Mouse (Mus musculus) liver, postnatal 0 days (tissue): ENCODE results near the gene Rapgef1. TPM values are rescaled to one million over a fixed set of nuclear protein-coding genes. Genes with fewer than 3 reads are reported as not detected.

Experiments used
- ATAC-seq: fragments of 200-750 bp; cut with Nextera tagmentation; 2 replicates; pipeline ENCODE4 v1.8.0; 2017; ENCODE audit warnings: mild to moderate bottlenecking, moderate library complexity
- DNase-seq: peaks from one replicate; pipeline ENCODE4 v3.0.0-alpha.2; 2016
- H3K27ac ChIP-seq: fragments of 300-500 bp; sonication (generic); 2 replicates; pipeline ENCODE4 v1.5.1; 2014; ENCODE audit warnings: antibody characterized with exemption, moderate library complexity, mild to moderate bottlenecking, low read depth
- H3K27me3 ChIP-seq: fragments of 300-500 bp; sonication (generic); 2 replicates; pipeline ENCODE4 v1.6.1; 2014; ENCODE audit warnings: low read length, control low read depth, mixed read lengths; ENCODE audit not compliant: insufficient read depth
- H3K36me3 ChIP-seq: fragments of 300-500 bp; sonication (generic); replicated peaks from 2 replicates; pipeline ENCODE4 v1.6.1; 2014; ENCODE audit warnings: mild to moderate bottlenecking, control low read depth, low read length, moderate library complexity, mixed read lengths; ENCODE audit not compliant: insufficient read depth
- H3K4me1 ChIP-seq: fragments of 300-500 bp; sonication (generic); 2 replicates; pipeline ENCODE4 v1.6.1; 2014; ENCODE audit warnings: antibody characterized with exemption, mild to moderate bottlenecking, control low read depth; ENCODE audit not compliant: insufficient read depth
- H3K4me2 ChIP-seq: fragments of 300-500 bp; sonication (generic); 2 replicates; pipeline ENCODE4 v1.6.1; 2014; ENCODE audit warnings: low read depth, mild to moderate bottlenecking, low read length, moderate library complexity, mixed read lengths
- H3K4me3 ChIP-seq: fragments of 300-500 bp; sonication (generic); 2 replicates; pipeline ENCODE4 v1.5.1; 2014; ENCODE audit warnings: low read depth, low read length
- H3K9ac ChIP-seq: fragments of 300-500 bp; sonication (generic); replicated peaks from 2 replicates; pipeline ENCODE4 v1.6.1; 2014; ENCODE audit warnings: mild to moderate bottlenecking, moderate library complexity
- H3K9me3 ChIP-seq: fragments of 300-500 bp; sonication (generic); 2 replicates; pipeline ENCODE4 v1.6.1; 2016; ENCODE audit warnings: mild to moderate bottlenecking, control low read depth, low read length, mixed read lengths
- CTCF ChIP-seq: sonication (generic); IDR thresholded peaks from 2 replicates; pipeline ENCODE4 v1.5.1; 2016; ENCODE audit warnings: antibody characterized with exemption, low read depth
- EP300 ChIP-seq: IDR thresholded peaks from 2 replicates; pipeline ENCODE4 v1.6.1; 2016; ENCODE audit warnings: antibody characterized with exemption, low read depth, mild to moderate bottlenecking
- WGBS: fragments of 180-500 bp; shearing (Covaris S2); extraction: QIAGEN DNeasy Blood & Tissue Kit; methylation state at CpG from one replicate; pipeline ENCODE4 v1.1.7; 2014; ENCODE audit not compliant: insufficient replicate concordance; 5-methylcytosine and 5-hydroxymethylcytosine counted together
- polyA plus RNA-seq: library from polyadenylated mRNA; unstranded; fragments of >200 nt; fragmentation: Nextera tagmentation; extraction: Ambion mirVana; gene quantifications from 2 replicates; pipeline ENCODE4 v1.2.1, GENCODE M21; 2015

Gene Rapgef1
- polyA plus RNA-seq, 1 experiment from 2014 or later = 4.8 TPM

DNA sequence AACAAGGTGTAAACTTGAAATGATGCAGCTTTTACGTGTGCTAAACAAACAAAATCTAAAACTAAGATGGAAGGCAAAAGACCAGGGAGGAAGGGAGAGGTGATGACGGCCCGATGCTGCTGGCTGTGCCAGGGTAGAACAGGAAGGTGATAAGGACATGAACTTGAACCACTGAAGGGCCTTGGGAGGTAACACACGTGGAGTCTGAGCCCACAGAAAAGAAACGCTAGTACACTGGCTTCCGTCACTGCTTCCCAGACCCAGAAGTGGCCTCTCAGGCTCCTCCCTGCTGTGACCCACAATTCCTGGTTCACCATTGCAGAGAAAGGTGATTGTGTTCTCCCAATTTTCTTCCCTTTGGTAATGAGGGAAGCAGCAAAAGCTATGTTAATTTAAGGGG is 13.1 kb upstream of the Rapgef1 start:
- Histone ChIP-seq H3K9me3 (no peaks in the 10 kb centered on the region), H3K9ac (no peak overlapping the region), H3K4me1 (no peaks in the 10 kb centered on the region), H3K27ac (no peak overlapping the region), H3K27me3 (peaks cover 3% of the 10 kb centered on the region; the same call in 1 of the 2 replicates), H3K4me2 (no peak overlapping the region), H3K36me3 (no peaks in the 10 kb centered on the region), H3K4me3 (no peak overlapping the region)
- ATAC-seq = no peak
- DNase-seq = no peak
- WGBS = 20% methylated on average over 6 of the region's 6 CpGs
- TF ChIP-seq EP300 (no peak), CTCF (no peak)

DNA sequence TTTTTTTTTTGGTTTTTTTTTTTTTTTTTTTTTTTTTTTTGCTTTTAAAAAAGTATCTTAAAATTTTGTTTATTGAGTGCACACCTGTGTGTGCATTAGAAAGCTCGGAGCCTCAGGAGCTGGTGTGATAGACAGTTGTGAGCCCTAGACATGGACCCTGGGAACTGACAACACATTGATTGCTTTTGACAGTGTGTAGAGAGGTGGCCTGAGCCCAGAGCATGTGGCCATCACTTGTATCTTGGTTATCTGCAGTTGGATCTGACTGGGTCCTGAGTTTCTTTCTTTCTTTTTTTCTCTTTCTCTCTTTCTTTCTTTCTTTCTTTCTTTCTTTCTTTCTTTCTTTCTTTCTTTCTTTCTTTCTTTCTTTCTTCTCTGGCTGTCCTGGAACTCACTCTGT is 2.2 kb upstream of the Rapgef1 start:
- Histone ChIP-seq H3K27ac (no peak overlapping the region), H3K4me1 (peaks cover 20% of the 10 kb centered on the region), H3K4me3 (no peak overlapping the region), H3K9ac (no peak overlapping the region), H3K4me2 (no peak overlapping the region), H3K27me3 (no peaks in the 10 kb centered on the region), H3K36me3 (no peaks in the 10 kb centered on the region), H3K9me3 (no peaks in the 10 kb centered on the region)
- TF ChIP-seq CTCF (no peak), EP300 (no peak)
- ATAC-seq = no peak
- WGBS = 67% methylated on average over 1 of the region's 1 CpGs
- no peak for DNase-seq

DNA sequence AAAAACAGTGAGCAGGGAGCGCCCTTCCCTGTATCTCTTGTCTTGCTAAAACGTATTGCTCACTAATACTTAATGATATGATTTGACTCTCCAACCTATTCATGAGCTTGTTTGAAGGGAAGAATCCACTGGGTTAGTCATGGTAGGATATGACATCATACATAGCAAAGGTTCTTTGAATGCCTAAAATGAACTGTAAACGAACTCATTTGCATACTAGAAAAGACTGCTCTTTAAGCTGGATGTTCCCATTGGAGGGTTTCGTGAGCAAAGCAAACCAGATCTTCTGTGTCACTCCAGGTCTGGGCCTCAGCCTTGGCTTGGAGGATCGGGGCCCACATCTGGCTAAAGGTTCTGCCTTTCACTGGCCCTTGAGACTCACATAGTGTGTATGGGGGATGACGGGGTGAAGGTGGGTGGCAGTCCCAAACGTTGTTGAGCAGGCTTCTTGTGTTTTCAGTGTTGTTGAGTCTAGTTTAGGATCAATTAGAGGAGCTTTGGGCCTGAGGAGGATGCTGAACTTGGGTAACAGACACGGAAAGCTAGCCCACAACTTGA is 515 bp upstream of the Rapgef1 start:
- Histone ChIP-seq H3K4me2 (no peak overlapping the region), H3K4me3 (no peak overlapping the region), H3K27me3 (no peaks in the 10 kb centered on the region), H3K36me3 (no peaks in the 10 kb centered on the region), H3K9me3 (no peaks in the 10 kb centered on the region), H3K4me1 (peaks cover 37% of the 10 kb centered on the region), H3K9ac (no peak overlapping the region), H3K27ac (no peak overlapping the region)
- no peak for TF ChIP-seq EP300
- TF ChIP-seq CTCF = no peak
- DNase-seq (no peak), ATAC-seq (no peak)
- WGBS = 60% methylated on average over 8 of the region's 8 CpGs

DNA sequence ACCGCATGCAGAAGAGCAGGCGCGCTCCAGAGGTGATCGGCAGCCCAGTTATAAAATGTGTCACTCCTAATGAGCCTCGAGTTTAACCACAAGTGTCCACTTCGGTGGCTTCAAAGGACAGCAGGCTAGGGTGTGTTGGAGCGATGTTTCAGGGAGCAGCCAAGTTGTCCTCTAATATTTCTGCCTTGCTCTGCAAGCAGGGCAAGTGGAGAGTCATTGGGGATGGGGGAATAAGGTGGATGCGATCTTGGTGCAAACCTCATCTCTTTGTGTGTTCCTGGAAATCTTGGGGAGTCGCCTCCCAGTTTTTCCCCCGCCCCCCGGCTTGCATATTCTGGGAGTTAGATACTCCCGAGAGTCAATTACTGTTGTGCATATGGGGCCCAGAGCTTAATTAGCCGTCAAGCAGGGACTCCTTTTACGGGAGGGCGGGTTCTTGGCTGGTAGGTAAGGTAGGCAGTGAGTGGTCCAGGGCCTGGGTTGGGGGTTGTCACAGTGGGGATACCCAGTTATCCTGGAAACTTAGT is 844 bp downstream of the Rapgef1 start:
- Histone ChIP-seq H3K27ac (peak overlapping the region; percentile 86), H3K9ac (peak overlapping the region; percentile 90), H3K9me3 (no peaks in the 10 kb centered on the region), H3K36me3 (no peaks in the 10 kb centered on the region), H3K4me2 (peak overlapping the region; percentile 90), H3K27me3 (no peaks in the 10 kb centered on the region), H3K4me1 (peaks cover 51% of the 10 kb centered on the region), H3K4me3 (peak overlapping the region; percentile 83)
- TF ChIP-seq EP300 (no peak), CTCF (no peak)
- WGBS = 6% methylated on average over 15 of the region's 15 CpGs
- ATAC-seq (0 out of 2 replicates have a peak, but pooled peaks have one; percentile 0), DNase-seq (peak; percentile 35)

DNA sequence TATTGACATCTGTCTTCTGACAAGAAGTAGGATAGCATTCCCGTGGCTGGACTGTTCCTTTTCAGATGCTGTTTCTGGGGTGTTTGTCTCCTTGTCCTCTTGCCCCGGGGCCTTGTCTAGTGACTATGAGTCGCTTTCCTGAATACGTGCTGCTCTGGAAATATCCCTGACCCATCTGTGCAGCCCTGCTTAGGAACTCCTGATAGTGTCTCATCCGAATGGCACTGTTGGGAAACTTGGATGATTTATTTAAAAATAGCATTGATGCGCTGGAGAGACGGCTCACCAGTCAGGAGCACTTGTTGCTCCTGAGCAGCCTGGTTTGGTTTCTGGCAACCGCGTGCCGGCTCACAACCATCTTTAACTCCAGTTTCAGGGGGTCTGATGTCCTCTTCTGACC is 1.6 kb downstream of the Rapgef1 start:
- ATAC-seq (no peak), DNase-seq (no peak)
- H3K4me3 ChIP-seq = peak overlapping the region; percentile 83
- no peaks in the 10 kb centered on the region for H3K9me3 ChIP-seq
- no peaks in the 10 kb centered on the region for H3K27me3 ChIP-seq
- H3K9ac ChIP-seq = 0 out of 2 replicates have a peak overlapping the region, but pooled peaks have one; percentile 90
- 74% methylated on average over 10 of the region's 10 CpGs for WGBS
- H3K4me1 ChIP-seq = peaks cover 59% of the 10 kb centered on the region
- TF ChIP-seq CTCF (no peak), EP300 (peak; percentile 32; the same call in 1 of the 2 replicates)
- H3K27ac ChIP-seq = no peak overlapping the region; the same call in 1 of the 2 replicates
- no peaks in the 10 kb centered on the region for H3K36me3 ChIP-seq
- H3K4me2 ChIP-seq = peak overlapping the region; percentile 90

DNA sequence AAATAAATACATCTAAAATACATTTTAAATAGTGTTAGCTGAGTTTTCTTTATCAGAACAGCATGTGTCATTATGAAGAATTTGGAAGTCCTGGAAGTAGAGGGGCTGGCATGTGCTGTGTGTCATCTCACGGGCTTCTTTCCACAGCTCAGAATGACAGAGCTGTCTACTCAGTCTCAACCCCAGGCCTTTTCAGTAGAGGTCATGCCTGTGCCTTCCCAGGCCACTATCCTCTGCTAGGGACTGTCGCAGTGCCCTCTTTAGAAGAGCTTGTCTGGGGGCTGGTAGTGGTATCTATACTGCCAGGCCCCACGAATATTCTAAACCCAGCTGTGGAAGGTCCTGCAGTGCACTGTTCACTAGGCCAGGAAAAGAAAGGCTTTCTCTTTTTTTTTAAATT is 2.1 kb downstream of the Rapgef1 start:
- peaks cover 59% of the 10 kb centered on the region for H3K4me1 ChIP-seq
- no peak overlapping the region for H3K9ac ChIP-seq
- TF ChIP-seq EP300 (no peak), CTCF (no peak)

More for the DNA sequence above, 2.1 kb downstream of the Rapgef1 start:
- H3K4me2 ChIP-seq = no peak overlapping the region
- H3K9me3 ChIP-seq = no peaks in the 10 kb centered on the region
- no peaks in the 10 kb centered on the region for H3K27me3 ChIP-seq
- H3K27ac ChIP-seq = peak overlapping the region; percentile 95; the same call in 1 of the 2 replicates
- 76% methylated on average over 3 of the region's 3 CpGs for WGBS
- DNase-seq (no peak), ATAC-seq (no peak)
- no peaks in the 10 kb centered on the region for H3K36me3 ChIP-seq
- H3K4me3 ChIP-seq = no peak overlapping the region
